Mouse (Mus musculus): ENCODE results near the gene Styxl1. TPM values are rescaled to one million over a fixed set of nuclear protein-coding genes. Genes with fewer than 3 reads are reported as not detected.

Gene Styxl1
- polyA plus RNA-seq, 1 experiment from 2014 or later = 0.27 TPM

DNA sequence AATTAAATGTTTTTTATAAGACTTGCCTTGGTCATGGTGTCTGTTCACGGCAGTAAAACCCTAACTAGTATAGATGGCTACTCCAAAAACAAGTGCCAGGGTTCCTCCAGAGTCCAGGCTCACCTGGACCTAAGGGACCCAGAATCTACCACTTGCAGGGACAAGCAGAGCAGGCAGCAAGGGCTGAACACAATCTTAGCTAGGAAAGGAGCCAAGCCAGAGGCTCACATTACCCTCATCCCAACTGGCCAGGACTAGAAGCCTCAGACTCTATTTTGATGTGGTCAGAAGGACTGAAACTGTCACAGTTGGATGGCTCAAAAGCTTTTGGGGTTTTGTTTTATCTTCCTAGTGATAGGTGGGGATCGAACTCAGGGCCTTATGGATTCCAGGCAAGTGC, 26.6 kb downstream of the Styxl1 start:
- Histone ChIP-seq H3K36me3 (ENCODE audit: control insufficient read depth, insufficient read depth, low read length) (no peaks in the 10 kb centered on the region), H3K27ac (replicated peaks) (no peak overlapping the region), H3K4me3 (ENCODE audit: low read depth, low read length) (no peak overlapping the region), H3K9ac (ENCODE audit: low read length) (no peak overlapping the region), H3K27me3 (ENCODE audit: control insufficient read depth, insufficient read depth, low read length) (no peaks in the 10 kb centered on the region), H3K4me1 (replicated peaks; ENCODE audit: control insufficient read depth, insufficient read depth) (no peaks in the 10 kb centered on the region), H3K4me2 (replicated peaks; ENCODE audit: low read depth) (no peak overlapping the region), H3K9me3 (ENCODE audit: control insufficient read depth, low read length) (no peaks in the 10 kb centered on the region)
- no peak for TF ChIP-seq CTCF (IDR thresholded peaks at IDR 0.05; ENCODE audit: low read depth)
- no peak for TF ChIP-seq EP300 (optimal IDR thresholded peaks at IDR 0.05)
- WGBS = 77% methylated on average over 2 of the region's 2 CpGs
- DNase-seq (ENCODE audit: low spot score) (no peak), ATAC-seq (ENCODE audit: low FRiP score, low TSS enrichment) (no peak)

DNA sequence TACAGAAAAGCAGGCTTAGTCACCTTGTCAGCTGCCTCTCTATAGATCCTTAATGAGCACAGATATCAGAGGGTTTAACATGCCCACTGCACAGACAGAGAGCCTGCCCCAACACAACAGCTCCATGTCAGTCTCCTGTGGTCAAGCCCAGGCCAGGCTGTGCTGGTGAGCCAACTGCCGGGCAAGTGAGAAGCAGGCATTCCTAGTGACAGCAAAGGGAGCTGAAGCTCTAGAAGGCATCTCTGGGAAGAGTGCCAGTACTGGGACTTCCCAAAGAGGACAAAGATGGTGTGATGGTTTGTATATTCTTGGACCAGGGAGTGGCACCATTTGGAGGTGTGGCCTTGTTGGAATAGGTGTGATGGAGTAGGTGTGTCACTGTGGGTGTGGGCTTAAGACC, 27.1 kb downstream of the Styxl1 start:
- TF ChIP-seq EP300 (optimal IDR thresholded peaks at IDR 0.05) (no peak), CTCF (IDR thresholded peaks at IDR 0.05; ENCODE audit: low read depth) (no peak)
- DNase-seq (ENCODE audit: low spot score) = no peak
- Histone ChIP-seq H3K4me1 (replicated peaks; ENCODE audit: control insufficient read depth, insufficient read depth) (no peaks in the 10 kb centered on the region), H3K27me3 (ENCODE audit: control insufficient read depth, insufficient read depth, low read length) (no peaks in the 10 kb centered on the region), H3K36me3 (ENCODE audit: control insufficient read depth, insufficient read depth, low read length) (no peaks in the 10 kb centered on the region), H3K4me3 (ENCODE audit: low read depth, low read length) (no peak overlapping the region), H3K27ac (replicated peaks) (no peak overlapping the region), H3K4me2 (replicated peaks; ENCODE audit: low read depth) (no peak overlapping the region), H3K9me3 (ENCODE audit: control insufficient read depth, low read length) (no peaks in the 10 kb centered on the region), H3K9ac (ENCODE audit: low read length) (no peak overlapping the region)
- 47% methylated on average over 1 of the region's 1 CpGs for WGBS
- no peak for ATAC-seq (ENCODE audit: low FRiP score, low TSS enrichment)

DNA sequence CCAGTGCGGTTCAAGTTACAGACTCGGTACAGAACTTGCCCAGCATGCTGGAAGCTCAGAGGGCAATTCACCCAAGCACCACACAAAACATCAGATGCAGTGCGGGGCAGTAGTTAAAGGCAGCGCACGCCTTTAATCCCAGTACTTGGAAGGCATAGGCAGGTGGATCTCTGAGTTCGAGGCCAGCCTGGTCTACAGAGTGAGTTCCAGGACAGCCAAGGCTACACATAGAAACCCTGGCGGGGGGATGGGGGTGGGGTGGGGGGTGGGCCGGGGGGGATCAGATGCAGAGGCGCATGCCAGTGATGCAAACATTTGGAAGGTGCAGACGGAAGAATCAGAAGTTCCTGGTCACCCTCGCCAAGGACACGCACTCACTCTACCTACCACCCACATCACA, 33.4 kb downstream of the Styxl1 start:
- WGBS = 17% methylated on average over 8 of the region's 12 CpGs
- ATAC-seq (ENCODE audit: low FRiP score, low TSS enrichment) = no peak
- 0 out of 2 replicates have a peak, but pooled peaks cover 3% of the 10 kb centered on the region for H3K36me3 ChIP-seq (ENCODE audit: control insufficient read depth, insufficient read depth, low read length)
- DNase-seq (ENCODE audit: low spot score) = no peak
- peaks cover 5% of the 10 kb centered on the region; the same call in 1 of the 2 replicates for H3K4me1 ChIP-seq (replicated peaks; ENCODE audit: control insufficient read depth, insufficient read depth)
- TF ChIP-seq CTCF (IDR thresholded peaks at IDR 0.05; ENCODE audit: low read depth) = no peak
- peak overlapping the region; percentile 79 for H3K27ac ChIP-seq (replicated peaks)
- H3K9me3 ChIP-seq (ENCODE audit: control insufficient read depth, low read length) = no peaks in the 10 kb centered on the region
- H3K4me2 ChIP-seq (replicated peaks; ENCODE audit: low read depth) = peak overlapping the region; percentile 92
- no peaks in the 10 kb centered on the region for H3K27me3 ChIP-seq (ENCODE audit: control insufficient read depth, insufficient read depth, low read length)
- peak overlapping the region; percentile 79 for H3K4me3 ChIP-seq (ENCODE audit: low read depth, low read length)
- H3K9ac ChIP-seq (ENCODE audit: low read length) = 0 out of 2 replicates have a peak overlapping the region, but pooled peaks have one; percentile 47

DNA sequence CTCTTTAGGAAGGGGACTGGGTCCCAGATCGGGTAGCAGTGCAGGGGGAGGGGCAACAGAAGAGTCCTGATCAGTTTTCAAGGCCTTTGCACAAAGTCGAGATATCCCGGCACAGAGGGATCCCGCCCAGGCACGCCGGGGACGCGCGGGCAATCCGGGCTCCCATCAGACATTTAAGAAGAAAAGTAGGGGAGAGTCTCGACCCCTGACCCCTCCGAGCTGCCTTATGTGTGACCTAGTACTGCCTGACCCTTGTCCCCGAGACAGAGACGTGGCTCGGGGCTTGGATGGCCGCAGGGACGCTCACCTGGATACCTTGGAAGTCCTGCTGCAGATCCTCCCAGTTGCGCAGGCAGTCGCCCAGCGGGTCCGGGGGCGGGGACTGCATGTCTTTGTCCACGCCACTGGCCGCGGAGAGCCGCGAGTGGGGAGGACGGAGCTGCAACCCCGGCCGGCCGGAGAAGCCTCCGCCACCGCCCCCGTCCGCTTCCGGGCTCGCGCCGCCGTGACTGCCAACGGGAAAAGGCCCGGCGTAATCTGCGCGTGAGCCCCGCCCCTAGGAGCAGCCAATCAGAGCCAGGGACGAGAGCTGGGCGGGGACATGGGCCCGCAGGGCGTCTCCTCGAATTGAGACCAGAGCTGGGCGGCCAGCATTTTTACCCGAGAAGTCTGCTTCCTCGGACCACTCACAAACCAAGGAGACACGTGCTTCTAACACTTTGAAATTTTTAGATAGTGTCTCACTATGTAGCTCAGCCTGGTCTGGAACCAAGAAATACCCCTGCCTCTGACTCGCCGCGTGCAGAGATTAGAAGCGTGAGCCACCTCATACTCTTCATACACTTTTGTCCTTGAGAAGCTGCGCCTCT, 34.2 kb downstream of the Styxl1 start, which contains the start of gene Tmem120a:
Gene Tmem120a (minus strand): TSS at position 708 of the 869 bp plus-strand sequence.
- peak; percentile 97 for ATAC-seq (ENCODE audit: low FRiP score, low TSS enrichment)
- WGBS = under 1% methylated on average over 58 of the region's 60 CpGs

DNA sequence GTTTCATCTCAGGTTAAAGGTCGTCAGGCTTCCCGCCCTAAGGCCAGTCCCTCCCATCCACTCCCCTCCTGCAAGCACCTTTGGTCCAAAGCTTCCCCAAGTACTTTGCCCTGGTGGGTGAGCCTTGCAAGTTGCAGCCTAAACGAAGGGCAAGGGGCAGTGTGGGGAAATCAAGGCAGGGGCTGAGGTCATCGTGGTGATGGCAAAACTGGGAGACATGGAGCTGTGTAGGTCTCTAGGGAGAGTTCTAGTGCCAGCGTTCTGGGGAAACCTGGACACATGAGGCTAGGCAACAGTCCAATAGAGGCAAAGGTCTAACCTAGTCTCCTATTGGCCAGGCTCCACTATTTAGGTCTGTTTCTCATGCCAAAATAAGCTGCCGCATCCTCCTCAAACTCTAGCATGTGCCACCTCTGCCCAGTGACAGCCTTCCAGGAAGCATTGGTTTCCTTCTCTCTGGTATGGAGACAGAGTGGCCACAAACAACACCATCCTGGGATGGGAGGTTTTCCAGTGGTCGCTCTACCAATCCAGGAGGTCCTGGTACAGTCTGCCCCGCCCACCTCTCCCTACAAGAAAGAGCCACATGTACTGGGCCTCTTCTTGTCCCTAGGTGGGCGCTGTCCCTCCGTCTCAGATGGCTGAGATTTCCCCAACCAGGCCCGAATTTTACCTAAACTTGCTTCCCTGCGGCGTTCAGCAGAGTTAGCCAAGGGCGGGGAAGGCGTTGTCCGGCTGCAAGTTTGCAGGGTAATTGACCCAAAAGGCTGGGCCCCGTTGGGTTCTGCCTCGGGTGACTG, 35.0 kb downstream of the Styxl1 start:
- 0 out of 2 replicates have a peak, but pooled peaks cover 3% of the 10 kb centered on the region for H3K36me3 ChIP-seq (ENCODE audit: control insufficient read depth, insufficient read depth, low read length)
- peak overlapping the region; percentile 61; the same call in 1 of the 2 replicates for H3K27ac ChIP-seq (replicated peaks)
- no peaks in the 10 kb centered on the region for H3K27me3 ChIP-seq (ENCODE audit: control insufficient read depth, insufficient read depth, low read length)
- peaks cover 5% of the 10 kb centered on the region; the same call in 1 of the 2 replicates for H3K4me1 ChIP-seq (replicated peaks; ENCODE audit: control insufficient read depth, insufficient read depth)
- peak overlapping the region; percentile 92 for H3K4me2 ChIP-seq (replicated peaks; ENCODE audit: low read depth)
- 21% methylated on average over 18 of the region's 18 CpGs for WGBS
- no peaks in the 10 kb centered on the region for H3K9me3 ChIP-seq (ENCODE audit: control insufficient read depth, low read length)
- H3K4me3 ChIP-seq (ENCODE audit: low read depth, low read length) = peak overlapping the region; percentile 79
- ATAC-seq (ENCODE audit: low FRiP score, low TSS enrichment) (peak; percentile 35; the same call in 1 of the 2 replicates), DNase-seq (ENCODE audit: low spot score) (peak; percentile 38)
- H3K9ac ChIP-seq (ENCODE audit: low read length) = peak overlapping the region; percentile 79
- no peak for TF ChIP-seq EP300 (optimal IDR thresholded peaks at IDR 0.05)
- no peak for TF ChIP-seq CTCF (IDR thresholded peaks at IDR 0.05; ENCODE audit: low read depth)

More for the DNA sequence above, 34.2 kb downstream of the Styxl1 start, which contains the start of gene Tmem120a:
- Histone ChIP-seq H3K4me3 (ENCODE audit: low read depth, low read length) (peak within 1 kb of the TSS; percentile 79), H3K27me3 (ENCODE audit: control insufficient read depth, insufficient read depth, low read length) (no peaks in the 10 kb centered on the region), H3K27ac (replicated peaks) (peak within 1 kb of the TSS; percentile 79), H3K4me1 (replicated peaks; ENCODE audit: control insufficient read depth, insufficient read depth) (peaks cover 5% of the 10 kb centered on the region; the same call in 1 of the 2 replicates), H3K36me3 (ENCODE audit: control insufficient read depth, insufficient read depth, low read length) (0 out of 2 replicates have a peak, but pooled peaks cover 3% of the 10 kb centered on the region), H3K9ac (ENCODE audit: low read length) (peak within 1 kb of the TSS; percentile 79), H3K9me3 (ENCODE audit: control insufficient read depth, low read length) (no peaks in the 10 kb centered on the region), H3K4me2 (replicated peaks; ENCODE audit: low read depth) (peak within 1 kb of the TSS; percentile 92)
- DNase-seq (ENCODE audit: low spot score) = peak; percentile 98
- no peak for TF ChIP-seq EP300 (optimal IDR thresholded peaks at IDR 0.05)
- peak; percentile 2; the same call in 1 of the 2 replicates for TF ChIP-seq CTCF (IDR thresholded peaks at IDR 0.05; ENCODE audit: low read depth)
